Mouse (Mus musculus) myocyte (in vitro differentiated cells): ENCODE results near the gene Pla2g4e.

ENCODE experiments used
- CEBPB ChIP-seq: IDR thresholded peaks from 2 replicates; pipeline ENCODE4 v1.6.1; 2011; ENCODE audit warnings: mild to moderate bottlenecking, moderate library complexity; ENCODE audit not compliant: poor library complexity, insufficient read depth, severe bottlenecking
- E2F4 ChIP-seq: IDR thresholded peaks from one replicate; pipeline ENCODE4 v1.6.1; 2011; ENCODE audit warnings: mild to moderate bottlenecking, control low read depth, moderate library complexity; ENCODE audit not compliant: insufficient read depth
- MAX ChIP-seq: IDR thresholded peaks from one replicate; pipeline ENCODE4 v1.6.1; 2011; ENCODE audit warnings: low read depth, mild to moderate bottlenecking, control low read depth
- MYOD1 ChIP-seq, 3 experiments: IDR thresholded peaks; one replicate each; pipeline ENCODE4 v1.6.1; 2011; ENCODE audit warnings: control low read depth in 2 of 3, low read depth in 2 of 3, mild to moderate bottlenecking in 2 of 3, moderate library complexity in 1 of 3; ENCODE audit not compliant: insufficient read length in 2 of 3, control insufficient read depth in 1 of 3
- POLR2A ChIP-seq: IDR thresholded peaks from one replicate; pipeline ENCODE4 v1.6.1; 2011; ENCODE audit warnings: low read depth, mild to moderate bottlenecking, control low read depth, moderate library complexity; ENCODE audit not compliant: insufficient read length
- POLR2AphosphoS2 ChIP-seq: IDR thresholded peaks from one replicate; pipeline ENCODE4 v1.6.1; 2011; ENCODE audit warnings: low read depth, control low read depth; ENCODE audit not compliant: insufficient read length
- REST ChIP-seq: IDR thresholded peaks from one replicate; pipeline ENCODE4 v1.6.1; 2011; ENCODE audit warnings: mild to moderate bottlenecking, control low read depth, moderate library complexity; ENCODE audit not compliant: insufficient read depth, insufficient read length
- SRF ChIP-seq: IDR thresholded peaks from one replicate; pipeline ENCODE4 v1.6.1; 2011; ENCODE audit warnings: low read depth; ENCODE audit not compliant: control insufficient read depth, insufficient read length

- TF ChIP-seq POLR2AphosphoS2, result no peak
- no peak for TF ChIP-seq E2F4
- no peak for TF ChIP-seq CEBPB
- no peak for TF ChIP-seq POLR2A
- no peak for TF ChIP-seq MAX
- no peak for TF ChIP-seq REST
- TF ChIP-seq SRF, result no peak
- TF ChIP-seq MYOD1 (IDR thresholded peaks at IDR 0.05; ENCODE audit: control insufficient read depth in 1 of 3, insufficient read length in 2 of 3, low read depth in 2 of 3), result no peak
These were observed 20.4 kb upstream of the Pla2g4e start for GRCm38 (mm10) chr2:120265523-120265922.
